Mouse (Mus musculus): ENCODE data around the gene Pitx1.

Gene Pitx1

GRCm38 (mm10) chr13:55775056-55775455, 60.9 kb downstream of the Pitx1 start:
- no peak for DNase-seq (ENCODE audit: low read depth)
